Mouse (Mus musculus) bone marrow, adult 2 months (tissue): ENCODE results near the gene Adh6a.

Experiments
- CTCF ChIP-seq: fragments of 200-500 bp; IDR thresholded peaks from 2 replicates; pipeline ENCODE4 v1.5.1; 2011; ENCODE audit warnings: low read length, control low read depth; ENCODE audit not compliant: control insufficient read depth, insufficient read depth
- POLR2A ChIP-seq: fragments of 200-500 bp; IDR thresholded peaks from 2 replicates; pipeline ENCODE4 v1.6.1; 2011; ENCODE audit warnings: low read depth, mild to moderate bottlenecking, control low read depth, low read length, borderline replicate concordance; ENCODE audit not compliant: control insufficient read depth

- TF ChIP-seq POLR2A (no peak), CTCF (no peak)
Observed at GRCm38 (mm10) chr3:138271297-138271696, 41.8 kb upstream of the Adh6a start.
